Mouse (Mus musculus): Measurements from ENCODE around the gene Galnt18. TPM values are rescaled to one million over a fixed set of nuclear protein-coding genes. Genes with fewer than 3 reads are reported as not detected.

Gene Galnt18
- polyA plus RNA-seq, 1 experiment from 2014 or later, result 19.2 TPM

DNA sequence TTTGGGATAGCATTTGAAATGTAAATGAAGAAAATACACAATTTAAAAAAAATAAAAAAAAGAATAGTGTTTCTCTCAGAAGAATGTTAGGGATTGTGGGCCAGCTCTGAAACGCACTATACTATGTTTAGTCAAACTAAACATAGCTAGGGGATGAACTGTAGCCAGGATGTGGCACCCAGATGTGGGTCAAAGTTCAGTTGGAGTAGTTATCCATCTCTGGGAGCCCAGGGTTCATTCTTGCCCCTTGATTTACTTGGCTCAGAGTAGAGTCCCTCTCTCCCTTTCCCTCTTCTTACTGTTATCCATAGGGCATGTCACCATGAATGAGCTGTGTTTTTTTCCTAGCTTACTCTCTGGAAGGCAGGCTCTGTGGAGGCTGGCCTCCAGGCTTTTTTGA lies 165.3 kb downstream of the Galnt18 start:
- H3K27me3 ChIP-seq (ENCODE audit: control insufficient read depth, insufficient read depth, low read length), result no peaks in the 10 kb centered on the region
- H3K4me3 ChIP-seq (ENCODE audit: low read length), result no peak overlapping the region
- no peaks in the 10 kb centered on the region for H3K36me3 ChIP-seq (ENCODE audit: control insufficient read depth, insufficient read depth)
- WGBS, result 71% methylated on average over 1 of the region's 1 CpGs
- H3K9me3 ChIP-seq (replicated peaks; ENCODE audit: control insufficient read depth, low read length), result no peaks in the 10 kb centered on the region
- no peak overlapping the region for H3K27ac ChIP-seq (ENCODE audit: low read length)
- ATAC-seq (replicated peaks; ENCODE audit: extremely low read depth, insufficient read depth, low FRiP score), result no peak
- no peak overlapping the region for H3K4me2 ChIP-seq (ENCODE audit: low read depth, low read length)
- H3K9ac ChIP-seq (ENCODE audit: low read length), result no peak overlapping the region
- H3K4me1 ChIP-seq (ENCODE audit: control insufficient read depth, insufficient read depth, low read length), result no peaks in the 10 kb centered on the region

- Histone ChIP-seq H3K9ac (ENCODE audit: low read length) (no peak overlapping the region), H3K4me2 (ENCODE audit: low read depth, low read length) (no peak overlapping the region), H3K27me3 (ENCODE audit: control insufficient read depth, insufficient read depth, low read length) (no peaks in the 10 kb centered on the region), H3K9me3 (replicated peaks; ENCODE audit: control insufficient read depth, low read length) (no peaks in the 10 kb centered on the region), H3K27ac (ENCODE audit: low read length) (no peak overlapping the region), H3K4me3 (ENCODE audit: low read length) (no peak overlapping the region), H3K4me1 (ENCODE audit: control insufficient read depth, insufficient read depth, low read length) (no peaks in the 10 kb centered on the region), H3K36me3 (ENCODE audit: control insufficient read depth, insufficient read depth) (no peaks in the 10 kb centered on the region)
- no peak for ATAC-seq (replicated peaks; ENCODE audit: extremely low read depth, insufficient read depth, low FRiP score)
- 86% methylated on average over 2 of the region's 2 CpGs for WGBS
These were observed 172.3 kb downstream of the Galnt18 start for GRCm38 (mm10) chr7:111607476-111607875.

DNA sequence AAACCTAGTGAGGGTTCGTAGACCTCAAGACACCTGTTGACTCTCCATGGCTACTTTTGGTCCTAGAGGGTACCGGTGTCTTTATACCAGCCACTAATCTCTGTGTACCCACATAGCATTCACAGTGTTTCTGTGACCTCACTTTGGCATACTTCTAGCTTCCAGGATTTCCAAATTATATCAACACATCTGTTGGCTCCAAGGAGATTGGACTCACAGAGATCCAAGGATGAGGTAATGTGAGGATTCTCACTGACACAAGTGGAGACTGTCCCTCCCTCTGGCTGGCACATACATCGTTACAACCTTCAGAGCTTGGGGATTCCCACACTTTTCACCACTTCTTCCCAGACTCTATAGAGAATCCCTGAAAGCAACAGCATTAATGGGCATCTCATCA lies 173.7 kb downstream of the Galnt18 start:
- H3K9ac ChIP-seq (ENCODE audit: low read length), result no peak overlapping the region
- H3K4me2 ChIP-seq (ENCODE audit: low read depth, low read length), result no peak overlapping the region
- H3K36me3 ChIP-seq (ENCODE audit: control insufficient read depth, insufficient read depth), result no peaks in the 10 kb centered on the region
- H3K9me3 ChIP-seq (replicated peaks; ENCODE audit: control insufficient read depth, low read length), result no peaks in the 10 kb centered on the region
- 86% methylated on average over 3 of the region's 3 CpGs for WGBS
- H3K27ac ChIP-seq (ENCODE audit: low read length), result no peak overlapping the region
- H3K27me3 ChIP-seq (ENCODE audit: control insufficient read depth, insufficient read depth, low read length), result no peaks in the 10 kb centered on the region
- ATAC-seq (replicated peaks; ENCODE audit: extremely low read depth, insufficient read depth, low FRiP score), result no peak
- H3K4me1 ChIP-seq (ENCODE audit: control insufficient read depth, insufficient read depth, low read length), result 0 out of 2 replicates have a peak, but pooled peaks cover 2% of the 10 kb centered on the region
- no peak overlapping the region for H3K4me3 ChIP-seq (ENCODE audit: low read length)

- no peaks in the 10 kb centered on the region for H3K36me3 ChIP-seq (ENCODE audit: control insufficient read depth, insufficient read depth)
- H3K27me3 ChIP-seq (ENCODE audit: control insufficient read depth, insufficient read depth, low read length), result no peaks in the 10 kb centered on the region
- no peaks in the 10 kb centered on the region for H3K9me3 ChIP-seq (replicated peaks; ENCODE audit: control insufficient read depth, low read length)
- ATAC-seq (replicated peaks; ENCODE audit: extremely low read depth, insufficient read depth, low FRiP score), result no peak
- no peak overlapping the region for H3K4me3 ChIP-seq (ENCODE audit: low read length)
- 0 out of 2 replicates have a peak, but pooled peaks cover 2% of the 10 kb centered on the region for H3K4me1 ChIP-seq (ENCODE audit: control insufficient read depth, insufficient read depth, low read length)
- no peak overlapping the region for H3K27ac ChIP-seq (ENCODE audit: low read length)
- H3K9ac ChIP-seq (ENCODE audit: low read length), result no peak overlapping the region
- H3K4me2 ChIP-seq (ENCODE audit: low read depth, low read length), result no peak overlapping the region
These were observed 174.1 kb downstream of the Galnt18 start for GRCm38 (mm10) chr7:111605663-111606062.

DNA sequence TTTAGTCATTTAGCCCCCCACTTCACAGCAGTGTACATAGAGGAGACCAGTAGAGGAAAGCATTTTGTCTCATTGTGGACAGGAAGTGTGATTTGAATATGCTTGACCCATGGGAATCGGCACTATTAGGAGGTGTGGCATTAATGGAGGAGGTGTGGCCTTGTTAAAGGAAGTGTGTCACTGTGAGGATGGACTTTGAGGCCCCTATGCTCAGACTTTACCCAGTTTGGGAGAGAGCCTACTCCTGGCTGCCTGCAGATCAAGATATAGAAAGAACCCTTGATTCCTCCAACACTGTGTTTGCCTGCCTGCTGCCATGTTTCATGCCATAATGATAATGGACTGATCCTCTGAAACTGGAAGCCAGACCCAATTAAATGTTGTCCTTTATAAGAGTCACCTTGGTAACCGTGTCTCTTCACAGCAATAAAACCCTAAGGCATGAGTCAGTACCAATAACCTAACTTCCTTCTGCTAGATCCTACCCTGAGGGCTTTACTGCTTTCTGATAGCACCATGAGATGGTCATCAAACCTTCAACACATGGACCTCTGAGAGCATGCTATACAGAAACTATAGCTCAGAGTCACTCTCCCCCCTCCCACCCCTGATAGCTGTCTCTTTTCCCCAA lies 175.1 kb downstream of the Galnt18 start:
- H3K9ac ChIP-seq (ENCODE audit: low read length), result no peak overlapping the region
- no peaks in the 10 kb centered on the region for H3K36me3 ChIP-seq (ENCODE audit: control insufficient read depth, insufficient read depth)
- H3K27ac ChIP-seq (ENCODE audit: low read length), result no peak overlapping the region
- ATAC-seq (replicated peaks; ENCODE audit: extremely low read depth, insufficient read depth, low FRiP score), result no peak
- H3K9me3 ChIP-seq (replicated peaks; ENCODE audit: control insufficient read depth, low read length), result no peaks in the 10 kb centered on the region
- H3K4me1 ChIP-seq (ENCODE audit: control insufficient read depth, insufficient read depth, low read length), result 0 out of 2 replicates have a peak, but pooled peaks cover 2% of the 10 kb centered on the region
- no peaks in the 10 kb centered on the region for H3K27me3 ChIP-seq (ENCODE audit: control insufficient read depth, insufficient read depth, low read length)
- no peak overlapping the region for H3K4me2 ChIP-seq (ENCODE audit: low read depth, low read length)
- 77% methylated on average over 2 of the region's 2 CpGs for WGBS
- no peak overlapping the region for H3K4me3 ChIP-seq (ENCODE audit: low read length)

- no peak overlapping the region for H3K27ac ChIP-seq (ENCODE audit: low read length)
- H3K4me3 ChIP-seq (ENCODE audit: low read length), result no peak overlapping the region
- ATAC-seq (replicated peaks; ENCODE audit: extremely low read depth, insufficient read depth, low FRiP score), result no peak
- no peaks in the 10 kb centered on the region for H3K9me3 ChIP-seq (replicated peaks; ENCODE audit: control insufficient read depth, low read length)
- H3K9ac ChIP-seq (ENCODE audit: low read length), result no peak overlapping the region
- H3K27me3 ChIP-seq (ENCODE audit: control insufficient read depth, insufficient read depth, low read length), result no peaks in the 10 kb centered on the region
- no peaks in the 10 kb centered on the region for H3K36me3 ChIP-seq (ENCODE audit: control insufficient read depth, insufficient read depth)
- WGBS, result 74% methylated on average over 4 of the region's 4 CpGs
- no peak overlapping the region for H3K4me2 ChIP-seq (ENCODE audit: low read depth, low read length)
- H3K4me1 ChIP-seq (ENCODE audit: control insufficient read depth, insufficient read depth, low read length), result 0 out of 2 replicates have a peak, but pooled peaks cover 2% of the 10 kb centered on the region
These were observed 176.6 kb downstream of the Galnt18 start for GRCm38 (mm10) chr7:111603186-111603585.

GRCm38 (mm10) chr7:111601339-111602067 lies 178.3 kb downstream of the Galnt18 start:
- no peaks in the 10 kb centered on the region for H3K36me3 ChIP-seq (ENCODE audit: control insufficient read depth, insufficient read depth)
- no peak overlapping the region for H3K4me2 ChIP-seq (ENCODE audit: low read depth, low read length)
- H3K4me3 ChIP-seq (ENCODE audit: low read length), result no peak overlapping the region
- H3K27me3 ChIP-seq (ENCODE audit: control insufficient read depth, insufficient read depth, low read length), result no peaks in the 10 kb centered on the region
- H3K27ac ChIP-seq (ENCODE audit: low read length), result no peak overlapping the region
- 50% methylated on average over 4 of the region's 4 CpGs for WGBS
- ATAC-seq (replicated peaks; ENCODE audit: extremely low read depth, insufficient read depth, low FRiP score), result no peak
- H3K9me3 ChIP-seq (replicated peaks; ENCODE audit: control insufficient read depth, low read length), result no peaks in the 10 kb centered on the region
- H3K4me1 ChIP-seq (ENCODE audit: control insufficient read depth, insufficient read depth, low read length), result 0 out of 2 replicates have a peak, but pooled peaks cover 2% of the 10 kb centered on the region
- no peak overlapping the region for H3K9ac ChIP-seq (ENCODE audit: low read length)

DNA sequence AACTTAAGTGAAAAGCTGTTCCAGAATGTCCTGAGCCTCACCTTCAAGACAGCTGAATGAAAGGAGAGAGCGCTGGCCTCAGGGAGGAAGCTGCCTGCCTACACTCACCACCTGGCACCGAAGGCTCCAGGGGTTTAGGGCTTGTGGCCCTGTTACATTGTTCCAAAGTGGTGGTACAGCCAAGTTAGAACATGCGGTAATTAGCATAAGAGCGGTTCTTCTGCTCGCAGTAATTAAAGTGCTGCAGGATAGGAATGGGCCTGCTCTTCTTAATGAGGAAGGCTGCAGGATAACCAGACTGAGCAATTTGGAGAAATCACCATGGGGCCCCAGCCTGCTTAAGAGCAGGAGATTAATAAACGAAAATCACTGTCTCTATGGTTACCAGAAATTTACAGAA lies 179.0 kb downstream of the Galnt18 start:
- no peak overlapping the region for H3K4me2 ChIP-seq (ENCODE audit: low read depth, low read length)
- H3K9ac ChIP-seq (ENCODE audit: low read length), result no peak overlapping the region
- H3K4me1 ChIP-seq (ENCODE audit: control insufficient read depth, insufficient read depth, low read length), result 0 out of 2 replicates have a peak, but pooled peaks cover 2% of the 10 kb centered on the region
- H3K27me3 ChIP-seq (ENCODE audit: control insufficient read depth, insufficient read depth, low read length), result no peaks in the 10 kb centered on the region
- no peak overlapping the region for H3K27ac ChIP-seq (ENCODE audit: low read length)
- no peaks in the 10 kb centered on the region for H3K9me3 ChIP-seq (replicated peaks; ENCODE audit: control insufficient read depth, low read length)
- WGBS, result 68% methylated on average over 6 of the region's 6 CpGs
- no peaks in the 10 kb centered on the region for H3K36me3 ChIP-seq (ENCODE audit: control insufficient read depth, insufficient read depth)
- no peak overlapping the region for H3K4me3 ChIP-seq (ENCODE audit: low read length)
- no peak for ATAC-seq (replicated peaks; ENCODE audit: extremely low read depth, insufficient read depth, low FRiP score)

DNA sequence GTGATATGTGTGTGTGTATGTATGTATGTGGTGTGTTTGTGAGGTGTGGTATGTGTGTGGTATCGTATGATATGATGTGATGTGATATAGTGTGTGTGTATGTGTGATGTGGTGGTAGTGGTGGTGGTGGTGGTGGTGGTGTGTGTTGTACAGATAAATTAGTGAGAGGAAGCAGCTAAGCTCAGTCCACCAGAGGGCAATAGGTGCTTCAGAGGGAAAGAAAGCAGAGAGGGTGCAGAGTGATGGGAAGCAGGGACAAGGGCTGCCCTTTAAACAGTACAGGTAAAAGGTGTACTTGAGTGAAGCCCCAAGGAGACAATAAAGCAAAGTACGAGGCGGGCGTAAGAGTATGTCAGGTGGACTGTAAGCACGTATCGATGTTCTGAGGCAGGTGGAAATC lies 186.1 kb downstream of the Galnt18 start:
- Histone ChIP-seq H3K27me3 (ENCODE audit: control insufficient read depth, insufficient read depth, low read length) (no peaks in the 10 kb centered on the region), H3K9me3 (replicated peaks; ENCODE audit: control insufficient read depth, low read length) (no peaks in the 10 kb centered on the region), H3K4me2 (ENCODE audit: low read depth, low read length) (no peak overlapping the region), H3K9ac (ENCODE audit: low read length) (no peak overlapping the region), H3K4me1 (ENCODE audit: control insufficient read depth, insufficient read depth, low read length) (peaks cover 2% of the 10 kb centered on the region; the same call in 1 of the 2 replicates), H3K27ac (ENCODE audit: low read length) (no peak overlapping the region), H3K36me3 (ENCODE audit: control insufficient read depth, insufficient read depth) (no peaks in the 10 kb centered on the region), H3K4me3 (ENCODE audit: low read length) (no peak overlapping the region)
- ATAC-seq (replicated peaks; ENCODE audit: extremely low read depth, insufficient read depth, low FRiP score), result no peak
- 82% methylated on average over 6 of the region's 6 CpGs for WGBS

Measured in heart, embryonic 16.5 days (tissue).